In genomic region chr7:65073555-65073954, GRCm38 (mm10) we compare ENCODE assay signal across 8 mouse cellular contexts.
DNase-seq lines count a peak whose midpoint lies in the region; ATAC-seq and TF ChIP-seq lines count a peak whose summit lies in the region.

No protein-coding gene starts in this region.

- TF ChIP-seq EP300 in heart, postnatal 0 days (IDR thresholded peaks at IDR 0.05; ENCODE audit: low read depth), result no peak

- no peak overlapping the region for H3K4me2 ChIP-seq in heart, postnatal 0 days (ENCODE audit: low read depth, low read length)
- no peak overlapping the region for H3K4me2 ChIP-seq in heart, embryonic 11.5 days
- no peak overlapping the region for H3K4me2 ChIP-seq in hindbrain, embryonic 15.5 days

- TF ChIP-seq CTCF in heart, postnatal 0 days (IDR thresholded peaks at IDR 0.05; ENCODE audit: low read depth), result peak; percentile 73

- H3K9me3 ChIP-seq in heart, postnatal 0 days (replicated peaks; ENCODE audit: control insufficient read depth, low read length), result 0 out of 2 replicates have a peak, but pooled peaks cover 5% of the 10 kb centered on the region
- no peaks in the 10 kb centered on the region for H3K9me3 ChIP-seq in heart, embryonic 11.5 days (replicated peaks; ENCODE audit: control insufficient read depth, low read length)
- H3K9me3 ChIP-seq in hindbrain, embryonic 15.5 days, result no peaks in the 10 kb centered on the region
- H3K9me3 ChIP-seq in limb, embryonic 10.5 days (replicated peaks), result no peaks in the 10 kb centered on the region

- no peak overlapping the region for H3K9ac ChIP-seq in heart, postnatal 0 days (replicated peaks; ENCODE audit: low read depth, low read length)
- H3K9ac ChIP-seq in heart, embryonic 11.5 days (ENCODE audit: low read depth, low read length), result no peak overlapping the region
- H3K9ac ChIP-seq in hindbrain, embryonic 15.5 days, result no peak overlapping the region

- DNase-seq in heart, postnatal 0 days (ENCODE audit: low spot score), result peak; percentile 19
- peak; percentile 49 for DNase-seq in adrenal gland, adult 2 months
- peak; percentile 24 for DNase-seq in embryo, embryonic 11.5 days (ENCODE audit: low read depth, low spot score)
- peak; percentile 72 for DNase-seq in limb, embryonic 10.5 days (ENCODE audit: low spot score)
- DNase-seq in ovary, postnatal 14 days (ENCODE audit: low spot score), result peak; percentile 57
- DNase-seq in urinary bladder, adult 2 months (ENCODE audit: low spot score), result peak; percentile 36

- 28% methylated on average over 6 of the region's 6 CpGs for WGBS in heart, postnatal 0 days
- 28% methylated on average over 6 of the region's 6 CpGs for WGBS in heart, embryonic 11.5 days (ENCODE audit: insufficient replicate concordance)
- 31% methylated on average over 6 of the region's 6 CpGs for WGBS in hindbrain, embryonic 15.5 days
- WGBS in limb, embryonic 10.5 days, result 32% methylated on average over 6 of the region's 6 CpGs

- no peaks in the 10 kb centered on the region for H3K27me3 ChIP-seq in heart, postnatal 0 days (ENCODE audit: control insufficient read depth, insufficient read depth, low read length)
- no peaks in the 10 kb centered on the region for H3K27me3 ChIP-seq in heart, embryonic 11.5 days (ENCODE audit: control insufficient read depth, insufficient read depth, low read length)
- no peaks in the 10 kb centered on the region for H3K27me3 ChIP-seq in hindbrain, embryonic 15.5 days
- H3K27me3 ChIP-seq in limb, embryonic 10.5 days (ENCODE audit: low read depth, poor library complexity, severe bottlenecking), result no peaks in the 10 kb centered on the region

- H3K4me1 ChIP-seq in heart, postnatal 0 days (ENCODE audit: control insufficient read depth, insufficient read depth), result no peaks in the 10 kb centered on the region
- no peaks in the 10 kb centered on the region for H3K4me1 ChIP-seq in heart, embryonic 11.5 days (ENCODE audit: control insufficient read depth, insufficient read depth, low read length)
- H3K4me1 ChIP-seq in hindbrain, embryonic 15.5 days (replicated peaks), result 0 out of 2 replicates have a peak, but pooled peaks cover 3% of the 10 kb centered on the region
- H3K4me1 ChIP-seq in limb, embryonic 10.5 days, result peaks cover 3% of the 10 kb centered on the region; the same call in 1 of the 2 replicates

- no peaks in the 10 kb centered on the region for H3K36me3 ChIP-seq in heart, postnatal 0 days (replicated peaks; ENCODE audit: control insufficient read depth, insufficient read depth, low read length)
- H3K36me3 ChIP-seq in heart, embryonic 11.5 days (ENCODE audit: control insufficient read depth, insufficient read depth, low read length), result no peaks in the 10 kb centered on the region
- no peaks in the 10 kb centered on the region for H3K36me3 ChIP-seq in hindbrain, embryonic 15.5 days
- no peaks in the 10 kb centered on the region for H3K36me3 ChIP-seq in limb, embryonic 10.5 days

- no peak overlapping the region for H3K27ac ChIP-seq in heart, postnatal 0 days (ENCODE audit: low read depth)
- no peak overlapping the region for H3K27ac ChIP-seq in heart, embryonic 11.5 days (ENCODE audit: low read depth, low read length)
- H3K27ac ChIP-seq in hindbrain, embryonic 15.5 days (replicated peaks), result no peak overlapping the region
- no peak overlapping the region for H3K27ac ChIP-seq in limb, embryonic 10.5 days

- H3K4me3 ChIP-seq in heart, postnatal 0 days (ENCODE audit: low read depth, low read length), result no peak overlapping the region
- no peak overlapping the region for H3K4me3 ChIP-seq in heart, embryonic 11.5 days (ENCODE audit: low read depth, low read length)
- H3K4me3 ChIP-seq in hindbrain, embryonic 15.5 days, result no peak overlapping the region
- H3K4me3 ChIP-seq in limb, embryonic 10.5 days, result no peak overlapping the region

- no peak for ATAC-seq in heart, postnatal 0 days (ENCODE audit: insufficient read depth, low read depth)
- no peak for ATAC-seq in heart, embryonic 11.5 days (replicated peaks; ENCODE audit: insufficient number of reproducible peaks, low FRiP score, low TSS enrichment)
- peak; percentile 20; the same call in 1 of the 2 replicates for ATAC-seq in hindbrain, embryonic 15.5 days (ENCODE audit: low FRiP score, low read depth)

Comparison
In these comparisons a context has a peak if more than half of its experiments do, and no peak if none do; other contexts are left out.
1. DNase-seq: peak in every context shown above with its lines; median percentile 72 in limb, embryonic 10.5 days; 57 in ovary, postnatal 14 days; 49 in adrenal gland, adult 2 months; 36 in urinary bladder, adult 2 months; 24 in embryo, embryonic 11.5 days; 19 in heart, postnatal 0 days.